Mouse (Mus musculus): Measurements from ENCODE around the gene Tmem120b.

DNA sequence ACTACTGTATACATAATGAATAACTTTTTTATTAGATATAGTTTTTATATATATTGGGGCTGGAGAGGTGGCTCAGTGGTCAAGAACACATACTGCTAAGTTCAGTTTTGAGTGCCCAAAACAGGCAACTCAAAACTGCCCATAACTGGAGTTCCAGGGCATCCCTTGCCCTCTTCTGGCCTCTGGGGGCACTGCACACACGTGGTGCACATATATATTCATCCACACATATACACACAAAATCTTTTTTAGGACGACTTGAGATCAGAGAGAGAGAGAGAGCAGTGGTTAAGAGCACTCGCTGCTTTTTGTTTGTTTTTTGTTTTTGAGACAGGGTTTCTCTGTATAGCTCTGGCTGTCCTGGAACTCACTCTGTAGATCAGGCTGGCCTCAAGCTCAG lies 36.9 kb upstream of the Tmem120b start:
- TF ChIP-seq CTCF (IDR thresholded peaks at IDR 0.05; ENCODE audit: borderline replicate concordance, insufficient read depth, low read length) (no peak), POLR2A (IDR thresholded peaks at IDR 0.05; ENCODE audit: low read depth, low read length) (no peak)
